Mouse (Mus musculus) limb, embryonic 14.5 days (tissue): ENCODE measurements around the gene 3110070M22Rik. TPM values are rescaled to one million over a fixed set of nuclear protein-coding genes. Genes with fewer than 3 reads are reported as not detected.
A peak's percentile ranks its signal among the peaks of the same experiment; 100 is the strongest.
"Not testable (repeated sequence)": the region's sequence is repeated elsewhere in the genome, so short reads cannot be mapped to it uniquely, and the experiment has no call there.

Source experiments
- ATAC-seq: fragments of 200-750 bp; cut with Nextera tagmentation; 2 replicates; pipeline ENCODE4 v1.8.0; 2017; ENCODE audit warnings: low read depth, moderate number of reproducible peaks, moderate TSS enrichment; ENCODE audit not compliant: low FRiP score
- DNase-seq: peaks from one replicate; pipeline ENCODE4 v3.0.0-alpha.2; 2015; ENCODE audit warnings: low spot score
- H3K27ac ChIP-seq: fragments of 300-500 bp; sonication (generic); replicated peaks from 2 replicates; pipeline ENCODE4 v1.5.1; 2014; ENCODE audit warnings: low read depth, mild to moderate bottlenecking, low read length, moderate library complexity, mixed read lengths
- H3K27me3 ChIP-seq: fragments of 300-500 bp; sonication (generic); 2 replicates; pipeline ENCODE4 v1.6.1; 2014; ENCODE audit warnings: low read length, mixed read lengths; ENCODE audit not compliant: control insufficient read depth, insufficient read depth
- H3K36me3 ChIP-seq: fragments of 300-500 bp; sonication (generic); 2 replicates; pipeline ENCODE4 v1.6.1; 2014; ENCODE audit warnings: mild to moderate bottlenecking, low read length, moderate library complexity, mixed read lengths; ENCODE audit not compliant: control insufficient read depth, insufficient read depth
- H3K4me1 ChIP-seq: fragments of 300-500 bp; sonication (generic); 2 replicates; pipeline ENCODE4 v1.6.1; 2014; ENCODE audit warnings: antibody characterized with exemption, low read length, mixed read lengths; ENCODE audit not compliant: control insufficient read depth, insufficient read depth
- H3K4me2 ChIP-seq: fragments of 300-500 bp; sonication (generic); replicated peaks from 2 replicates; pipeline ENCODE4 v1.6.1; 2014; ENCODE audit warnings: low read depth, mild to moderate bottlenecking, low read length, moderate library complexity; ENCODE audit not compliant: severe bottlenecking
- H3K4me3 ChIP-seq: fragments of 300-500 bp; sonication (generic); replicated peaks from 2 replicates; pipeline ENCODE4 v1.5.1; 2014; ENCODE audit warnings: low read length
- H3K9ac ChIP-seq: fragments of 300-500 bp; sonication (generic); 2 replicates; pipeline ENCODE4 v1.6.1; 2014; ENCODE audit warnings: mild to moderate bottlenecking, low read depth, low read length, moderate library complexity; ENCODE audit not compliant: severe bottlenecking
- H3K9me3 ChIP-seq: fragments of 300-500 bp; sonication (generic); 2 replicates; pipeline ENCODE4 v1.6.1; 2016; ENCODE audit warnings: low read length; ENCODE audit not compliant: control insufficient read depth
- POLR2A ChIP-seq: fragments of 200-500 bp; IDR thresholded peaks from 2 replicates; pipeline ENCODE4 v1.8.0; 2012; ENCODE audit warnings: inconsistent platforms, mild to moderate bottlenecking, moderate library complexity, borderline replicate concordance; ENCODE audit not compliant: insufficient read depth, insufficient read length; ENCODE audit errors: extremely low read depth
- WGBS: fragments of 180-500 bp; shearing (Covaris S2); extraction: QIAGEN DNeasy Blood & Tissue Kit; methylation state at CpG from one replicate; pipeline ENCODE4 v1.1.7; 2014; 5-methylcytosine and 5-hydroxymethylcytosine counted together
- polyA plus RNA-seq, 2 experiments: library from polyadenylated mRNA; depleted of rRNA in 1 of 2; stranded (reverse) in 1 of 2; unstranded in 1 of 2; fragments of >200 nt; fragmentation: Nextera tagmentation in 1 of 2; extraction: Ambion mirVana in 1 of 2; gene quantifications; 2 replicates each; pipeline versions ENCODE4 v1.2.1 to v1.2.3; 2012 to 2014

3110070M22Rik gene
- polyA plus RNA-seq (2012; rRNA removed) (0.56 and 0.78 TPM in 2 replicates), polyA plus RNA-seq (2014; fragmentation: Nextera tagmentation; extraction: Ambion mirVana) (1.6 and 2.0 TPM in 2 replicates)

DNA sequence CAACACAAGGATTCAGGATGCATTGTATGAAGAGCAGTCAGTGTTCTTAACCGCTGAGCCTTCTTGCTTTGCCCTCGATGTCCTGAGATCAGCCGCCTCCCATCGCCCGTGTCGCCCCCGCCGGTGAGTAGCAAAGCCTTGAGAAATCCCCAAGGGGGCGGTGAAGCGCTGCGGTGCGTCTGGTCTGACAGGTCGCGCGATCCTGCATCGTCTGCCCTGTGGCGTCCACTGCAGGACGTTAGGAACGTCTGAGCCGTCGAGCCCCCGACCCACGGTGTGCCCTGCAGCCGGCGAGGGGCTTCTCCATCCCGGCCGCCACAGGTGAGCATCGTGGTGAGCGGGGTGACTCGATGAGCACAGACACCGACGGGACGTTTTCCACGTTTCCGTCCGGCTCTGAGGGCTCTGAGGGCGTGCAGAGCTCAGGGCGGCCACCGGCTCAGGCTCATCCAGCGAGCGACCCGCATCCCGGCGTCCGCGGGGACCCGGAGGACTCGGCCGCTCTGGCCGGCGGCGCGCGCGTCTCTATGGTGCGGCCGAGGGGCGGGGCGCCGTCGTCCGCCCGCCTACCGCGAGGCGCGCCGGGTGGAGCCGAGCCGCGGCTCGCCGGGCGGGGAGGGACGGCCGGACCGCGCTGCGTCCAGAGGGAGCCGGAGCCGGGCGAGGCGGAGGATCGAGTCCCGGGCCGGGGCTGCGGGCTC, at the start of gene 3110070M22Rik, which contains the start of gene Tmem267:
Gene 3110070M22Rik, minus strand, starts transcription at position 504 of the 701 bp plus-strand sequence.
Gene Tmem267, plus strand, starts transcription at position 160 of the 701 bp plus-strand sequence.
- ATAC-seq (no peak), DNase-seq (peak; percentile 82)
- peak; percentile 65; the same call in 1 of the 2 replicates for TF ChIP-seq POLR2A
- H3K4me3 ChIP-seq, result no peak within 1 kb of the TSS
- peaks cover 35% of the 10 kb centered on the region for H3K36me3 ChIP-seq
- H3K4me1 ChIP-seq, result no peaks in the 10 kb centered on the region
- 60% methylated on average over 78 of the region's 87 CpGs for WGBS
- peaks cover 5% of the 10 kb centered on the region for H3K9me3 ChIP-seq
- H3K27ac ChIP-seq, result peak within 1 kb of the TSS; percentile 59
- H3K4me2 ChIP-seq, result no peak within 1 kb of the TSS; the same call in 1 of the 2 replicates
- H3K27me3 ChIP-seq, result no peaks in the 10 kb centered on the region
- no peak within 1 kb of the TSS; the same call in 1 of the 2 replicates for H3K9ac ChIP-seq

DNA sequence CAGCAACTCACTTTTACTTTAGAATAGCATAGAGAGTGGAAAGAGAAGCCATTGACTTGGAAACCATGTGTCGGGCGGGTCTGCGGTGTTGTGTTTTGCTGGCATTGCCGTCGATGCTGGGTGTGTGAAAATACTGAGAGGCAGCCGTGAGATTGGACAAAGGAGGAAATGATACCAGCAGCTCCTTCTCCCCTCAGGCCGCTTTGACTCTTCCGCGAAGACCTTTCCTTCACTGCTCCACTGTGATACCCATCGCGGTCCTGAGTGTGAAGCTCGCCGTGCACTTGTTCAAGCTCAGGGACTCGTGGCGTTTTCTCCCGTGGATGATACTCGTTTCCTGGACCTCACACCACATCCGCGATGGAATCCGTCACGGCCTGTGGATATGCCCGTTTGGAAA, 6.8 kb upstream of the 3110070M22Rik start:
- H3K9ac ChIP-seq, DNase-seq, H3K4me2 ChIP-seq, H3K4me3 ChIP-seq, H3K27ac ChIP-seq, ATAC-seq, H3K27me3 ChIP-seq, H3K4me1 ChIP-seq, H3K9me3 ChIP-seq, H3K36me3 ChIP-seq: not testable (repeated sequence)
- WGBS, result 92% methylated on average over 9 of the region's 22 CpGs

DNA sequence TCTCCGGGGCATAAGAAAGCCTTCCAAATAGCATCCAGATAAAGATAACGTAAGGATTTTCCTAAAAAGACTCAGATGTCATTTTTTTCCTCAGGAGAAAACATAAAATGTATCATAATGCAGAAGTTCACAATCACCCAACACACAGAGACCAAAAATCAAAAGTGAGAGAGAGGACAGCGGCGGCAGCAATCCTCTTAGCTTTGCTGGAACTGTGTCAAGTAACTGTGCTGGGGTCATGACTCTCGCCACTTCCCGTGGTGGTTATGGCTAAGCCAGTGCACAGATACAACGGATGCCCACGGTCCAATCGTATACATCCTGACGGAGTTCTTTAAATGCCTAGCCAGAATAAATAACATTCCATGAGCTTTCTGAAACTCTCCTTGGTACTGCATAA, 3.9 kb upstream of the 3110070M22Rik start:
- not testable (repeated sequence) for H3K27me3 ChIP-seq, H3K9me3 ChIP-seq, H3K4me3 ChIP-seq, H3K9ac ChIP-seq, H3K4me2 ChIP-seq, DNase-seq, H3K36me3 ChIP-seq, H3K27ac ChIP-seq, H3K4me1 ChIP-seq, ATAC-seq
- 93% methylated on average over 10 of the region's 10 CpGs for WGBS

GRCm38 (mm10) chr13:119487354-119487753, 829 bp downstream of the 3110070M22Rik start:
- Histone ChIP-seq H3K27me3 (no peaks in the 10 kb centered on the region), H3K4me3 (no peak overlapping the region), H3K9me3 (peaks cover 5% of the 10 kb centered on the region), H3K27ac (no peak overlapping the region), H3K9ac (no peak overlapping the region), H3K4me1 (no peaks in the 10 kb centered on the region), H3K36me3 (peaks cover 41% of the 10 kb centered on the region), H3K4me2 (no peak overlapping the region)
- DNase-seq (no peak), ATAC-seq (no peak)
- no peak for TF ChIP-seq POLR2A
- WGBS, result 43% methylated on average over 7 of the region's 7 CpGs

- Histone ChIP-seq H3K4me2 (no peak overlapping the region), H3K36me3 (peaks cover 74% of the 10 kb centered on the region), H3K9ac (no peak overlapping the region), H3K9me3 (no peaks in the 10 kb centered on the region), H3K27ac (no peak overlapping the region), H3K4me3 (no peak overlapping the region), H3K4me1 (no peaks in the 10 kb centered on the region), H3K27me3 (no peaks in the 10 kb centered on the region)
- ATAC-seq (no peak), DNase-seq (no peak)
- no peak for TF ChIP-seq POLR2A
- WGBS, result 95% methylated on average over 2 of the region's 2 CpGs
Observed at GRCm38 (mm10) chr13:119477789-119478188, 10.4 kb downstream of the 3110070M22Rik start.
